Mouse (Mus musculus) kidney, postnatal 14 days (tissue): Measurements from ENCODE around the gene Dennd6b.

Experiments
- DNase-seq: peaks from one replicate; pipeline ENCODE4 v3.0.0; 2022; ENCODE audit warnings: mixed read lengths

The Dennd6b gene

GRCm38 (mm10) chr15:89157954-89158353 is 38.3 kb downstream of the Dennd6b start:
- DNase-seq, result peak; percentile 83

- DNase-seq, result no peak
These were observed 44.0 kb downstream of the Dennd6b start for GRCm38 (mm10) chr15:89152312-89152711.

DNA sequence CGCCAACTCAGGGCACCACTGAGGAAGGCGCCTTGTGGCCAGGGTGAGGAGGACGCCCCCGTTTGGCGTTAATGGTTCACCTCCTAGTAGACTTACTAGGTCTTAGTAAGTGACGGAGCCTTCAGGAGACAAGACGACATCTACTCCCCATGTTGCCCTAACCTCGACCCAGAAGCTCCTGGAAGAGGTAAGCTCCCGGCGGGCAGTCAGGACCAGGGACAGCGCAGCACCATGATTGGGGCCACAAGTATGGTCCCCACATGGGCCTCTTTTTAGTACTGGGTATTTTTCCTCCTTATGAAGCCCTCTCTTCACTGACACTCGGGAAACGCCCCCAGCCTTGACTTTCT is 46.3 kb downstream of the Dennd6b start:
- no peak for DNase-seq

GRCm38 (mm10) chr15:89149271-89150040 is 46.8 kb downstream of the Dennd6b start, which contains the start of gene Mapk11:
Mapk11 (minus strand) TSS chr15:89149628.
- DNase-seq, result peak; percentile 68

- DNase-seq, result no peak
These were observed 47.6 kb downstream of the Dennd6b start for GRCm38 (mm10) chr15:89148496-89149270.

- no peak for DNase-seq
These were observed 48.4 kb downstream of the Dennd6b start for GRCm38 (mm10) chr15:89147895-89148294.

- DNase-seq, result no peak
These were observed 48.8 kb downstream of the Dennd6b start for GRCm38 (mm10) chr15:89147456-89147855.

DNA sequence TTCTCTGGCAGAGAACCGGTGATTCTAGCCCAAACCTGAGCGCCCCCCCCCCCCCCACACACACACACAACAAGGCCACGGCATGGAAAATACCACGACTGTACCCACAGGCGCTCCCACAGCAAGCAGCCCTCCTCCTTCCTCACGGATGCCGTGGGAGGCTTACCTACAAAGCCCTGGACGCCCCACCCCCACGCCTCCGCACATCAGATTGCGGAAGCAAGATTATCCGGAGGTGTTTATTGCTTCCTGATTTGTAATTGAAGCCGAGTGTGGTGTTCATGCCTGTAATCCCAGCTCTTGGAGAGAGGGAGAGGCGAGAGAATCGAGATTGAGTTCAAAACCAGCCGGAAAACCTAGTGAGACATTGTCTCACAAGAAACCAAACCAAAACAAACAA is 49.3 kb downstream of the Dennd6b start:
- DNase-seq, result peak; percentile 60

- peak; percentile 60 for DNase-seq
These were observed 49.8 kb downstream of the Dennd6b start for GRCm38 (mm10) chr15:89146537-89146936.

DNA sequence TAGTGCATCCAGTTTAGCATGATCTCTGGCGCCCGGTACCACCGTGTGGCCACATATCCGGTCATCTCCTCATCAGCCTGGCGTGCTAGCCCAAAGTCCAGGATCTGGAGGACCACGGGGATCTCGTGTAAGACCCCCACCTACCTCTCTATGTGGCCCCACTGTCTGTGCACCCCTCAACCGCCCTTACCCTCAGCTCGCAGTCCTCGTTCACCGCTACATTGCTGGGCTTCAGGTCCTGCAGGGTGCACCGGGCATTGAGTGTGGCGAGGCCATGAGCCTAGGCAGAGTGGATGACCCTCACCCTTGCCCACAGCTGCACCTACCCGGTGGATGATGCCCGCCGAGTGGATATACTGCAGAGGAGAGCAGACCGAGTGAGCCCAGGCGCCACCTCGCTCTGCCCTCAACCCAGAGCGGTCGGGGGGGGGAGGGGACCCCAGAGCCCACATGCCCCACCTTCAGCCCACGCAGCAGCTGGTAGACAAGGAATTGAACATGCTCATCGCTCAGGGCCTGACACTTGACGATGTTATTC is 50.4 kb downstream of the Dennd6b start:
- DNase-seq, result no peak

DNA sequence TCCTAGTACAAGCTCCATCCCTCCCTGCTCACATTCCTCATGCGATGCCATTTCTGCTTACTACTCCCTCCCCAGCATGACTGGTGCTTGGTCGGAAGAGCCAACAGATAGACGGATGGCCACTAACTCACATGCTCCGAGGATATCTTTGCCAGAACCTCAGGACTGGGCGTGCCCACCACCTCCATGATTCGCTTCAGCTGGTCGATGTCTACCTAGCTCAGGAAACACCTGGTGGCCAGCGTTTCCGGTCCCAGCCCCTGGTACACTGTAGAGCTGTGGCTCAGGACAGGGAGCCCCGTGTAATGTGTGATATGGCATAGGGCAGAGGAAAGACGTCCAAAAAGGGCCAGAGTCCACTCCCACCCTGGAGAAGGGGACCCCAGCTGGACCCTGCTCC is 51.3 kb downstream of the Dennd6b start:
- no peak for DNase-seq

DNA sequence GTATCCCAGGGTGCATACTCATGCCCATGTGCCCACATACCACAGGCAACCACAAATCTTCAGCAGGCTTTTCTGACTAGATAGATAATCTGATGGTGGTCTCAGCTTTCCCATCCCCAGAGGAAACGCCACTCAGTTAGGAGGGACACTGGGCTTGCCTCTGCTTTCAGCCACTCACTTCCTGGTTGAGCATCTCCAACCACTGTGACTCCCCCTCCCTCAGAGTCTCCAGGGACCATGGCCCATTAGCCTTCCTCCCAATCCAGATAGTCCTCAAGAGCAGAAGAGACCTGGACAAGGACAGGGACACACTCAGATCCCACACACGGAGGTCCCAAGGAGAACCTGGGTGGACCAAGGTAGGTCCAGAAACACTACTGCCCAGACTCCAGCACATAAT is 53.2 kb downstream of the Dennd6b start:
- DNase-seq, result no peak

DNA sequence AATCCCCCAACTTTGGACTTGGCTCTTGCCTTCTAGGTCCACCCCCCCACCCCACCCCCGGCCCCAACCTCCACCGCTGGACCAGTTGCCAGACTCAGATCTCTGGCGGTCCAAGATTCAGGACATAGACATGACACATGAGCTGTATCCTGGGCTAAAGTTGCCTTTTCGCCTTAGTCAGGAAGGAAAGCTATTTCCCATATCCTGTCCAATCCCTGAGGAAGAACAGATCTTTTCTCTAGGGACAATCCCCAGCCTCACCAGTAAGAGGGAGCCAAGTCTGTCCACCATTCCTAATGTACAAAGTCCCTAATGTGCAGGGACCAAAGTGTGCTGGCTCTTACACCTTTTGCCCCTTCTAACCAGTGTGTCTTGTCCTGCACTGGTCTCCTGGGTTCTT is 54.4 kb downstream of the Dennd6b start:
- DNase-seq, result no peak

GRCm38 (mm10) chr15:89141443-89141842 is 54.9 kb downstream of the Dennd6b start:
- DNase-seq, result no peak

DNA sequence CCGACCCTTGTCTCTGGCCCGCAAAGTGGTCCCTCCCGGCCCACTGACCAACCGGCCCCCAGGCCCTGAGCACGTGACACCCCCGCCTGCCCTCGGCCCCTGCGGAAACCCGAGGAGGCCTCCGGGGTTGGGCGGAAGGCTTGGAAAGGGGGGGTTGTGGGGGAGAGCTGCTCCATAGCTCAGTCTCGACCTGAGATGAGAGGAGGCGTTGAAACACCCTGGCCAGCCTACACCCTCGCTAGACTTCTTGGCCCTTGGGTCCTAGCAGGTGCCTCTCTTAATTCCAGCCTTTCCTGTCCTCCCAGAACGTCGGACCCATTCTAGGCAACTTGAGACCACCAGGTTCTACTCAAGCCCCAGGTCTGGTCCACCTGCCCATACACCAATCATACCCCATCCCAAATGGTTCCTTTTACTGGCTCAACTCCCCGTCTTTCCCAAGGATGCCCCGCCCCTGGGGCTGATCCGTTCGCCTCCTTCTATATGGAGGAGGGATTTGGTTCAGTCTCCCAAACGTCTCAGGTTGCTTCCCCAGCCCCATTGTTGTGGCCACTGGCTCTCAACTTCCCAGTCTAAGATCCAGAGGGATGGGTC is 55.5 kb downstream of the Dennd6b start, which contains the start of gene Mapk12:
Gene Mapk12 (minus strand): TSS at position 45 of the 594 bp plus-strand sequence.
- peak; percentile 67 for DNase-seq

- peak; percentile 50 for DNase-seq
These were observed 56.1 kb downstream of the Dennd6b start for GRCm38 (mm10) chr15:89140048-89140658.

DNA sequence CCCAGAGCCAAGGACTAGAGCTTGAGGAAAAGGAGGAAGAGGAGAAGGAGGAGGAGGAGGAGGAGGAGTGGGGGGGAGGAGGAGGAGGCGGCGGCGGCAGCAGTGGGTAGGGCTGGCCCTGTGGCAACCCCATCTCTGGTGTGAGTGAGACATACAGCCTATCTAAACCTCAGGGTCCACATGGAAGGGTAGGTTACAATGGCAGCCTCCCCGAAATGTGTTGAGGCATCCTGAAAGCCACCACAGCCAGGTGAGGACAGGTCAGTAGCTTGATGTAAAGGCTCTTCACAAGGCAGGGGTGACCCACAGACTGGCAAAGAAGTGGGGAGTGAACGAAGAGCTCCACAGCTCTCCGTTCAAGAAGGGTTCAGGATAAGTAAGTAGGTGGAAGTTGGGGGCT is 57.8 kb downstream of the Dennd6b start:
- no peak for DNase-seq

- DNase-seq, result no peak
These were observed 58.3 kb downstream of the Dennd6b start for GRCm38 (mm10) chr15:89138046-89138405.

- DNase-seq, result no peak
These were observed 58.8 kb downstream of the Dennd6b start for GRCm38 (mm10) chr15:89137378-89138045.

DNA sequence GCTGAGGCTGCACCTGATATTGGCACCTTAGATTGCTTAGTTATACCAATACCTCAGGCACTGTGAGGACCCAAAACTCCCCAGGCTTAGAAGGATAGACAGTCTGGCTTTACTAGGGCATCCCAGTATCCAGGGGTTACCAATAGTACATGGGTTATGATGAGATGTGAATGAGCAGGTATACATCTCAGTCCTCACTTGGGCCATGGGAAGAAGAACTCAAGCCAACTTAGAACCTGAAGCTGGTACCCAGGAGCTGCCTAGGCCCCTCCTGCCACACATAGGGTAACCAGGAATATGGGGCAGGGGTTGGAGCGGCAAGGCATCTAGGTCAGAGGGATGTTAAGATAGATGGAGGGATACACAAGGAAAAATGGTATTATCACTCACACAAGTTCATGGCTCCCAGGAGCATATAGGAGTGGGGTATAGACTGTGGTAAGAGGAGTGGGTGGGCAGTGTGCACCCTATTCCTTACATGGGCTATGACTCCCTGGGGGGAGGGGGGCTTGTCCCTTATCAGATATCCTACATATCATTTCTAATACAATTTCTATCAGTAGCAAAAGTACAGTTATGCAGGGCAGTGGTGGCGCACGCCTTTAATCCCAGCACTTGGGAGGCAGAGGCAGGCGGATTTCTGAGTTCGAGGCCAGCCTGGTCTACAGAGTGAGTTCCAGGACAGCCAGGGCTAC is 59.7 kb downstream of the Dennd6b start:
- no peak for DNase-seq
